Mouse (Mus musculus) erythroblast, embryonic 14.5 days (primary cell): ENCODE data around the gene Tsga10ip.

ENCODE experiments used
- GATA1 ChIP-seq: IDR thresholded peaks from 2 replicates; pipeline ENCODE4 v1.6.1; 2012; ENCODE audit warnings: low read length, inconsistent platforms, mixed read lengths
- TAL1 ChIP-seq: IDR thresholded peaks from 3 replicates; pipeline ENCODE4 v1.6.1; 2012; ENCODE audit warnings: low read length, inconsistent platforms, mixed read lengths

- TF ChIP-seq TAL1 (no peak), GATA1 (no peak)
These were observed 13.6 kb downstream of the Tsga10ip start, which contains the start of gene Sart1 for GRCm38 (mm10) chr19:5388588-5389242.
